ENCODE assay signal across 7 mouse cellular contexts in genomic region chr7:139085629-139086194, GRCm38 (mm10). TPM values are rescaled to one million over a fixed set of nuclear protein-coding genes. Genes with fewer than 3 reads are reported as not detected.
A peak's percentile ranks its signal among the peaks of the same experiment; 100 is the strongest.
DNase-seq lines count a peak whose midpoint lies in the region; ATAC-seq and TF ChIP-seq lines count a peak whose summit lies in the region.

Gene Dpysl4, plus strand, starts transcription at chr7:139086001.

- no peak for TF ChIP-seq EP300 in heart, adult 2 months (IDR thresholded peaks at IDR 0.05; ENCODE audit: insufficient read depth, low read depth, low read length)

- peak; percentile 57; the same call in 1 of the 2 replicates for TF ChIP-seq POLR2A in heart, adult 2 months (IDR thresholded peaks at IDR 0.05; ENCODE audit: insufficient read depth, low read depth, low read length)

- intact Hi-C loops in heart, adult 2 months (cut with DNase I): no loop called here

- peak within 1 kb of the TSS; percentile 49; the same call in 1 of the 2 replicates for H3K27ac ChIP-seq in heart, adult 2 months
- H3K27ac ChIP-seq in kidney, embryonic 14.5 days (ENCODE audit: low read depth, low read length): no peak within 1 kb of the TSS
- no peak within 1 kb of the TSS for H3K27ac ChIP-seq in limb, embryonic 11.5 days (replicated peaks; ENCODE audit: low read depth, low read length)
- H3K27ac ChIP-seq in midbrain, embryonic 16.5 days (ENCODE audit: low read length): peak within 1 kb of the TSS; percentile 86

- no peaks in the 10 kb centered on the region for H3K79me2 ChIP-seq in heart, adult 2 months (replicated peaks; ENCODE audit: control insufficient read depth, insufficient read depth, low read length)

- no peaks in the 10 kb centered on the region for H3K9me3 ChIP-seq in kidney, embryonic 14.5 days (ENCODE audit: control insufficient read depth, low read length)
- H3K9me3 ChIP-seq in limb, embryonic 11.5 days (ENCODE audit: control insufficient read depth, low read length): no peaks in the 10 kb centered on the region
- no peaks in the 10 kb centered on the region for H3K9me3 ChIP-seq in midbrain, embryonic 16.5 days (replicated peaks; ENCODE audit: control insufficient read depth, low read length, poor library complexity, severe bottlenecking)

- peak; percentile 81 for ATAC-seq in kidney, embryonic 14.5 days (ENCODE audit: low FRiP score, low TSS enrichment)
- peak; percentile 78 for ATAC-seq in limb, embryonic 11.5 days (ENCODE audit: insufficient number of reproducible peaks, low FRiP score, low TSS enrichment, low read depth)
- ATAC-seq in midbrain, embryonic 16.5 days: peak; percentile 84

- no peak for TF ChIP-seq CTCF in heart, adult 2 months (IDR thresholded peaks at IDR 0.05)

- 7% methylated on average over 32 of the region's 32 CpGs for WGBS in heart, adult 2 months
- 6% methylated on average over 32 of the region's 32 CpGs for WGBS in kidney, embryonic 14.5 days
- WGBS in limb, embryonic 11.5 days: 6% methylated on average over 32 of the region's 32 CpGs
- 6% methylated on average over 31 of the region's 32 CpGs for WGBS in midbrain, embryonic 16.5 days

- H3K4me2 ChIP-seq in kidney, embryonic 14.5 days (replicated peaks; ENCODE audit: low read depth, low read length): peak within 1 kb of the TSS; percentile 89
- H3K4me2 ChIP-seq in limb, embryonic 11.5 days (ENCODE audit: low read depth, severe bottlenecking): peak within 1 kb of the TSS; percentile 79
- peak within 1 kb of the TSS; percentile 72 for H3K4me2 ChIP-seq in midbrain, embryonic 16.5 days (ENCODE audit: low read length)

- no peaks in the 10 kb centered on the region for H3K27me3 ChIP-seq in heart, adult 2 months (ENCODE audit: control insufficient read depth, insufficient read depth, low read length)
- peaks cover 16% of the 10 kb centered on the region for H3K27me3 ChIP-seq in kidney, embryonic 14.5 days (ENCODE audit: control insufficient read depth, insufficient read depth, low read length)
- peaks cover 8% of the 10 kb centered on the region; the same call in 1 of the 2 replicates for H3K27me3 ChIP-seq in limb, embryonic 11.5 days (ENCODE audit: control insufficient read depth, insufficient read depth, low read length)
- H3K27me3 ChIP-seq in midbrain, embryonic 16.5 days (ENCODE audit: control insufficient read depth, insufficient read depth, low read depth, low read length): no peaks in the 10 kb centered on the region

- peak within 1 kb of the TSS; percentile 76 for H3K9ac ChIP-seq in heart, adult 2 months (ENCODE audit: low read depth, low read length)
- H3K9ac ChIP-seq in kidney, embryonic 14.5 days (ENCODE audit: low read depth, low read length): peak within 1 kb of the TSS; percentile 69
- peak within 1 kb of the TSS; percentile 80 for H3K9ac ChIP-seq in limb, embryonic 11.5 days (ENCODE audit: low read length)
- peak within 1 kb of the TSS; percentile 78 for H3K9ac ChIP-seq in midbrain, embryonic 16.5 days (ENCODE audit: low read depth, low read length)

- peak; percentile 72 to 84 for DNase-seq in adrenal gland, postnatal 36 days
- peak; percentile 94 for DNase-seq in embryo, embryonic 11 days
- peak in 1 of 2 experiments; percentile 48 for DNase-seq in heart, adult 2 months
- peak; percentile 88 for DNase-seq in limb, embryonic 11.5 days (ENCODE audit: low spot score)
- DNase-seq in testis, postnatal 14 days (ENCODE audit: low spot score): peak; percentile 78

- H3K36me3 ChIP-seq in heart, adult 2 months (ENCODE audit: control insufficient read depth, insufficient read depth, low read length): no peaks in the 10 kb centered on the region
- no peaks in the 10 kb centered on the region; the same call in 1 of the 2 replicates for H3K36me3 ChIP-seq in kidney, embryonic 14.5 days (ENCODE audit: control insufficient read depth, insufficient read depth, low read length)
- no peaks in the 10 kb centered on the region for H3K36me3 ChIP-seq in limb, embryonic 11.5 days (ENCODE audit: control insufficient read depth, insufficient read depth, low read length)
- H3K36me3 ChIP-seq in midbrain, embryonic 16.5 days (ENCODE audit: control insufficient read depth, insufficient read depth, low read length): no peaks in the 10 kb centered on the region; the same call in 1 of the 2 replicates

- H3K4me3 ChIP-seq in heart, adult 2 months: peak within 1 kb of the TSS; percentile 50
- H3K4me3 ChIP-seq in kidney, embryonic 14.5 days (ENCODE audit: low read length): peak within 1 kb of the TSS; percentile 63
- peak within 1 kb of the TSS; percentile 68 for H3K4me3 ChIP-seq in limb, embryonic 11.5 days (ENCODE audit: low read depth, low read length)
- peak within 1 kb of the TSS; percentile 57 for H3K4me3 ChIP-seq in midbrain, embryonic 16.5 days (ENCODE audit: low read depth, low read length)

- peaks cover 3% of the 10 kb centered on the region; the same call in 1 of the 2 replicates for H3K4me1 ChIP-seq in heart, adult 2 months (ENCODE audit: control insufficient read depth, insufficient read depth, low read length)
- no peaks in the 10 kb centered on the region for H3K4me1 ChIP-seq in kidney, embryonic 14.5 days (ENCODE audit: control insufficient read depth, insufficient read depth, low read length)
- no peaks in the 10 kb centered on the region for H3K4me1 ChIP-seq in limb, embryonic 11.5 days (ENCODE audit: control insufficient read depth, insufficient read depth, low read length)
- peaks cover 18% of the 10 kb centered on the region for H3K4me1 ChIP-seq in midbrain, embryonic 16.5 days (ENCODE audit: control insufficient read depth, insufficient read depth, low read length)

RNA-seq across cellular contexts. Expression of gene Dpysl4, which starts in this region (rescaled TPM):
- 1 to 10 TPM in 1 of 2 experiments, under 1 TPM in 1; 0.83 to 2.2 TPM for total RNA-seq in adrenal gland, postnatal 36 days (2021)
- total RNA-seq in heart, adult 2 months (2021): 1 to 10 TPM; 2.8 to 3.9 TPM
- polyA plus RNA-seq in heart, adult 2 months (2012; rRNA removed): 10.5 and 11.0 TPM in 2 replicates
- polyA plus RNA-seq in kidney, embryonic 14.5 days (2014; fragmentation: Nextera tagmentation; extraction: Ambion mirVana): 17.5 and 21.6 TPM in 2 replicates
- 31.0 and 32.8 TPM in 2 replicates for polyA plus RNA-seq in limb, embryonic 11.5 days (2014; fragmentation: Nextera tagmentation; extraction: Ambion mirVana)
- polyA plus RNA-seq in midbrain, embryonic 16.5 days (2015; fragmentation: Nextera tagmentation; extraction: Ambion mirVana): 176 and 181 TPM in 2 replicates

Comparison
In these comparisons a context has a peak if more than half of its experiments do, and no peak if none do; other contexts are left out.
1. H3K27ac ChIP-seq: peak in heart, adult 2 months (single experiment) and midbrain, embryonic 16.5 days (single experiment); none in kidney, embryonic 14.5 days (single experiment) and limb, embryonic 11.5 days (single experiment).
2. Peak in every context shown above with its lines, with median percentiles within 50 percentile points of each other: H3K4me3 ChIP-seq, H3K9ac ChIP-seq, ATAC-seq and H3K4me2 ChIP-seq.